Mouse (Mus musculus) hindbrain, embryonic 14.5 days (tissue): ENCODE measurements around the gene Maged1. TPM values are rescaled to one million over a fixed set of nuclear protein-coding genes. Genes with fewer than 3 reads are reported as not detected.
"Not testable (repeated sequence)": the region's sequence is repeated elsewhere in the genome, so short reads cannot be mapped to it uniquely, and the experiment has no call there.

ENCODE experiments used
- ATAC-seq: fragments of 200-750 bp; cut with Nextera tagmentation; 2 replicates; pipeline ENCODE4 v1.8.0; 2017; ENCODE audit warnings: moderate number of reproducible peaks, mild to moderate bottlenecking, moderate TSS enrichment, moderate library complexity; ENCODE audit not compliant: low FRiP score
- DNase-seq: peaks from one replicate; pipeline ENCODE4 v3.0.0-alpha.2; 2015; ENCODE audit warnings: low spot score
- H3K27ac ChIP-seq: fragments of 300-500 bp; sonication (generic); 2 replicates; pipeline ENCODE4 v1.5.1; 2014; ENCODE audit warnings: mild to moderate bottlenecking, moderate library complexity
- H3K27me3 ChIP-seq: fragments of 300-500 bp; sonication (generic); 2 replicates; pipeline ENCODE4 v1.6.1; 2014; ENCODE audit warnings: mild to moderate bottlenecking, low read length, mixed read lengths; ENCODE audit not compliant: control insufficient read depth, insufficient read depth
- H3K36me3 ChIP-seq: fragments of 300-500 bp; sonication (generic); replicated peaks from 2 replicates; pipeline ENCODE4 v1.6.1; 2014; ENCODE audit not compliant: control insufficient read depth, insufficient read depth
- H3K4me1 ChIP-seq: fragments of 300-500 bp; sonication (generic); replicated peaks from 2 replicates; pipeline ENCODE4 v1.6.1; 2014; ENCODE audit warnings: antibody characterized with exemption, low read length, mixed read lengths; ENCODE audit not compliant: control insufficient read depth, insufficient read depth
- H3K4me2 ChIP-seq: fragments of 300-500 bp; sonication (generic); replicated peaks from 2 replicates; pipeline ENCODE4 v1.6.1; 2014; ENCODE audit warnings: mild to moderate bottlenecking, moderate library complexity
- H3K4me3 ChIP-seq: fragments of 300-500 bp; sonication (generic); replicated peaks from 2 replicates; pipeline ENCODE4 v1.5.1; 2014; ENCODE audit warnings: mild to moderate bottlenecking, low read length
- H3K9ac ChIP-seq: fragments of 300-500 bp; sonication (generic); 2 replicates; pipeline ENCODE4 v1.6.1; 2014
- H3K9me3 ChIP-seq: fragments of 300-500 bp; sonication (generic); 2 replicates; pipeline ENCODE4 v1.6.1; 2016; ENCODE audit warnings: low read length; ENCODE audit not compliant: control insufficient read depth
- WGBS: fragments of 180-500 bp; shearing (Covaris S2); extraction: QIAGEN DNeasy Blood & Tissue Kit; methylation state at CpG from one replicate; pipeline ENCODE4 v1.1.7; 2014; 5-methylcytosine and 5-hydroxymethylcytosine counted together
- polyA plus RNA-seq: library from polyadenylated mRNA; unstranded; fragments of >200 nt; fragmentation: Nextera tagmentation; extraction: Ambion mirVana; gene quantifications from 2 replicates; pipeline ENCODE4 v1.2.1, GENCODE M21; 2014

The Maged1 gene
- polyA plus RNA-seq, 1 experiment from 2014 or later: 1,087 TPM

DNA sequence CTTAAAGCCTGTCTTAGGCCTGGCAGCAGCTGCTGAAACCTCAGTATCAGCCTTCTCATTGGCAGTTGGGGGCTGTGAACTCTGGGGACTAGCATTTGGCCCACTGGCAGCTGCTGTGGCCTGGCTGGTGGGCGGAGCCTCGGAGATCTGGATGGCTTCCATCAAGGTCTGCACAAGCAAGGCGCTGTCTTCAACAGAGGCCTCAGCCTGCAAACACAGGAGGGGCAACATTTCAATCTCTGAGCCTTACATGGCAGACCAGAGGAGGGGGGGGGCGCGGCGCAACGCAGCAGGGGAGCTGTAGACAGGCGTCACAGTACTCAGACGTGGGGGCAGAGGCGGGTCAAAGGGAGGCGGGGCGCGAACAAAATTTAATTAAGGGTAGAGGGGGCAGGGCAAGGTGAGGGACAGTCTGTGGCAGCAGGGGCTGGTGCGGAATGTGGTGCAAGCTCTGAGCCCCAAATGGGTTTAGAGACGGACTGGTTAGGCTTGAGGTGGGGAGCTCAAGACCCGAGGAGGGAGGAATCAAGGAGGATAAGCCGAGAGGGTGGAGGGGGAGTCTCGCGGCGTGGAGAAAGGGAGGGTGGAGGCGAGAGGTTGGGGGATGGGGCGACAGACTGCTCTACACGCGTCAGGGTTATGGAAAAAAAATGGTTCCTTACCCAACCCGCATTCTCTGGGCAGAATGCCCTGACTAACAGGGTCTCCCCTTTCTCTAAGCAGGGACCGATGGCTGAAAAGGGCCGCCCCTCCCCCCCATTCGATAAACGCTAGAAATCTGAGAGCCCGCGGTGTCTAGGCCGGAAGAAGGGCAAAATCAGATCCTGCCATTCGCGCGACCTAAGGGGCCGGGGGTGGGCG, 1.4 kb downstream of the Maged1 start:
- H3K4me3 ChIP-seq: peak overlapping the region; percentile 67
- H3K27me3 ChIP-seq: no peaks in the 10 kb centered on the region
- H3K9ac ChIP-seq: peak overlapping the region; percentile 86
- ATAC-seq (peak; percentile 39), DNase-seq (peak; percentile 72)
- peak overlapping the region; percentile 56 for H3K4me2 ChIP-seq
- 14% methylated on average over 33 of the region's 37 CpGs for WGBS
- peak overlapping the region; percentile 87 for H3K27ac ChIP-seq
- peaks cover 27% of the 10 kb centered on the region for H3K4me1 ChIP-seq
- H3K36me3 ChIP-seq: peaks cover 47% of the 10 kb centered on the region
- H3K9me3 ChIP-seq: no peaks in the 10 kb centered on the region

- ATAC-seq: peak; percentile 49; the same call in 1 of the 2 replicates
- Histone ChIP-seq H3K27ac (no peak overlapping the region), H3K4me2 (no peak overlapping the region), H3K4me1 (peaks cover 13% of the 10 kb centered on the region), H3K36me3 (peaks cover 47% of the 10 kb centered on the region), H3K4me3 (no peak overlapping the region), H3K9me3 (no peaks in the 10 kb centered on the region), H3K9ac (no peak overlapping the region), H3K27me3 (no peaks in the 10 kb centered on the region)
- 73% methylated on average over 2 of the region's 2 CpGs for WGBS
- DNase-seq: no peak
These were observed 7.6 kb downstream of the Maged1 start for GRCm38 (mm10) chrX:94534346-94534745.

GRCm38 (mm10) chrX:94530301-94530700, 11.6 kb downstream of the Maged1 start:
- no peak overlapping the region for H3K4me3 ChIP-seq
- no peak overlapping the region for H3K9ac ChIP-seq
- no peaks in the 10 kb centered on the region for H3K27me3 ChIP-seq
- H3K36me3 ChIP-seq: peaks cover 7% of the 10 kb centered on the region
- H3K4me2 ChIP-seq: no peak overlapping the region
- no peak overlapping the region for H3K27ac ChIP-seq
- no peaks in the 10 kb centered on the region for H3K4me1 ChIP-seq
- no peak for DNase-seq
- 0 out of 2 replicates have a peak, but pooled peaks cover 5% of the 10 kb centered on the region for H3K9me3 ChIP-seq
- no peak for ATAC-seq
- 82% methylated on average over 3 of the region's 3 CpGs for WGBS

GRCm38 (mm10) chrX:94522166-94522565, 19.8 kb downstream of the Maged1 start:
- WGBS: 94% methylated on average over 3 of the region's 3 CpGs
- ATAC-seq: no peak
- no peak overlapping the region for H3K9ac ChIP-seq
- no peak overlapping the region for H3K27ac ChIP-seq
- H3K27me3 ChIP-seq: no peaks in the 10 kb centered on the region
- H3K4me3 ChIP-seq: no peak overlapping the region
- DNase-seq: no peak
- H3K4me1 ChIP-seq: no peaks in the 10 kb centered on the region
- no peak overlapping the region for H3K4me2 ChIP-seq
- no peaks in the 10 kb centered on the region for H3K36me3 ChIP-seq
- H3K9me3 ChIP-seq: no peaks in the 10 kb centered on the region

GRCm38 (mm10) chrX:94508442-94508819, 33.5 kb downstream of the Maged1 start:
- ATAC-seq (peak; percentile 49; the same call in 1 of the 2 replicates), DNase-seq (peak; percentile 23)
- Histone ChIP-seq H3K36me3 (no peaks in the 10 kb centered on the region), H3K27me3 (0 out of 2 replicates have a peak, but pooled peaks cover 7% of the 10 kb centered on the region), H3K4me1 (peaks cover 9% of the 10 kb centered on the region; the same call in 1 of the 2 replicates), H3K27ac (peak overlapping the region; percentile 87), H3K4me3 (no peak overlapping the region), H3K9ac (no peak overlapping the region), H3K9me3 (no peaks in the 10 kb centered on the region), H3K4me2 (no peak overlapping the region)
- WGBS: 33% methylated on average over 3 of the region's 3 CpGs

DNA sequence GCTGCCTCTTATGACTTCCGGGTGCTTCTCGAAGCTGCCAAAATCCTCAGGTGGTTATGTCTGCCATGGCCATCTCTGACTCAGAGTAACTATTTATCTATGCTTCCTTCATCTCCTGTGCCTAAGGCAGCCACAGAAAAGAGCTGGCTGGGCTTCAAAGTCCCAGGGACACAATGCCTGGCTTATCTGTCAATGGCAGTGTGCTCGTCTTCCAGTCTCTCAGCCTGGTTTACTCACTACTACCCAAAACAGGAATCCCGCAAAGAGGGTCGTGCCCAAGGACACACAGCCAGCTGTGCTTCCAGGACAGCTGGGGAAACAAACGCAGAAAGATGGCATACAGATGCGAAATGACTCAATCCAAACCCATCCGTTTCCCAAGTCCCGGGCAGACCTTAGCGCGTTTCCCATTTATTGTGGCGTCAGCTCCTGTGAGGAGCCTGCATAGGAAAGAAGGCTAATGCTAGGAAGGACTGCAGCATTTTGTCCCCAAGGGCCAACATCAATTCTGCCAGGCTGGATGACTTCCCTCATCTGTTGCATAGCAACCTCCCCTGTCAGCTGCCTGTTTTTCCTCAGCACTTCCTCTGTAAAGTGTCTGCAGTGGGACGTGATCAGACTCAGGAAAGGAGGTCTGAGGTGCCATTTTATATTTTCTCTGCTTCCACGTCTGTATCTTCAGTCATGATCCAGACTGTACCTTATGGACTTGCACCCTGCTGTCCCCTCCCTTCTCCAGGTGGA, 34.1 kb downstream of the Maged1 start:
- not testable (repeated sequence) for H3K4me3 ChIP-seq, H3K27me3 ChIP-seq, H3K9ac ChIP-seq, H3K4me1 ChIP-seq, H3K36me3 ChIP-seq, H3K9me3 ChIP-seq
- DNase-seq: peak; percentile 24
- Histone ChIP-seq H3K27ac (peak overlapping the region; percentile 87), H3K4me2 (peak overlapping the region; percentile 19; the same call in 1 of the 2 replicates)
- peak; percentile 96 for ATAC-seq
- 27% methylated on average over 6 of the region's 14 CpGs for WGBS

- no peak overlapping the region for H3K27ac ChIP-seq
- no peaks in the 10 kb centered on the region for H3K36me3 ChIP-seq
- ATAC-seq (no peak), DNase-seq (no peak)
- no peaks in the 10 kb centered on the region for H3K4me1 ChIP-seq
- WGBS: 93% methylated on average over 2 of the region's 2 CpGs
- H3K27me3 ChIP-seq: 0 out of 2 replicates have a peak, but pooled peaks cover 17% of the 10 kb centered on the region
- no peaks in the 10 kb centered on the region for H3K9me3 ChIP-seq
- no peak overlapping the region for H3K9ac ChIP-seq
- no peak overlapping the region for H3K4me2 ChIP-seq
- H3K4me3 ChIP-seq: no peak overlapping the region
These were observed 55.7 kb downstream of the Maged1 start for GRCm38 (mm10) chrX:94486001-94486792.
